ENCODE assay signal across 8 mouse cellular contexts in the genomic region with DNA sequence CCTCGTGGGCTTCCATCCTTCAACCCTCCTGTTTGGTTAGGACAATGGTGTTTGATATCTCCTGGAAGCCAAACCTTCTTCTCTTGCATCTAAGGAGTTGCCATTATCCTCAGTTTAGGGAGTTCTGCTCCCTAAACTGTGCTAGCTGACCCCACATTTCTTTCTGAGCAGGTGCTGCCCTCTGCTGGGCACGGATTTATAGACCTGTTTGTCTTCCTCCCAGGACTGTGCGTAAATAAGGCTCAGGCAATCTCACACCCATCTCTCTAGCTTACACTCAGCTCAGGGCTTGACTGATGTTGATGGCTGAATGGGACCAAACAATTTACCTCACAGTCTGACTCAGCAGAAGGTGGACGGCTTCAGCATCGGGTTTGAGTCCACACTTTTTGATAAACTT. TPM values are rescaled to one million over a fixed set of nuclear protein-coding genes. Genes with fewer than 3 reads are reported as not detected.
DNase-seq lines count a peak whose midpoint lies in the region; ATAC-seq and TF ChIP-seq lines count a peak whose summit lies in the region.

No protein-coding gene starts in this region.

- H3K4me2 ChIP-seq in forebrain, embryonic 13.5 days, result no peak overlapping the region
- no peak overlapping the region for H3K4me2 ChIP-seq in forebrain, embryonic 15.5 days (replicated peaks)

- no peaks in the 10 kb centered on the region for H3K36me3 ChIP-seq in forebrain, embryonic 13.5 days (ENCODE audit: poor library complexity, severe bottlenecking)
- H3K36me3 ChIP-seq in forebrain, embryonic 15.5 days, result no peaks in the 10 kb centered on the region

- WGBS in forebrain, embryonic 13.5 days, result 41% methylated on average over 5 of the region's 5 CpGs
- 42% methylated on average over 5 of the region's 5 CpGs for WGBS in forebrain, embryonic 15.5 days
- WGBS in bone marrow, adult 2 months, result 42% methylated on average over 5 of the region's 5 CpGs

- TF ChIP-seq CTCF in bone marrow, adult 2 months (IDR thresholded peaks at IDR 0.05; ENCODE audit: control insufficient read depth, insufficient read depth, low read length), result peak; percentile 72

- DNase-seq in CD4-positive helper T cell, adult 2 months (ENCODE audit: low read depth, low spot score), result peak; percentile 50
- peak; percentile 11 for DNase-seq in fibroblast of lung, adult 2 months (ENCODE audit: low read depth)
- peak; percentile 86 to 87 for DNase-seq in kidney, postnatal 4 days
- DNase-seq in lung, postnatal 14 days, result peak; percentile 73
- peak; percentile 17 to 25 for DNase-seq in spleen, postnatal 36 days (ENCODE audit: low spot score in 2 of 2)

- TF ChIP-seq POLR2A in bone marrow, adult 2 months (IDR thresholded peaks at IDR 0.05; ENCODE audit: borderline replicate concordance, control insufficient read depth, low read depth, low read length), result no peak

- no peaks in the 10 kb centered on the region; the same call in 1 of the 2 replicates for H3K9me3 ChIP-seq in forebrain, embryonic 13.5 days (replicated peaks)
- H3K9me3 ChIP-seq in forebrain, embryonic 15.5 days, result no peaks in the 10 kb centered on the region

- H3K27ac ChIP-seq in forebrain, embryonic 13.5 days, result no peak overlapping the region
- no peak overlapping the region for H3K27ac ChIP-seq in forebrain, embryonic 15.5 days (replicated peaks)
- no peak overlapping the region for H3K27ac ChIP-seq in bone marrow, adult 2 months (ENCODE audit: control insufficient read depth, insufficient read depth, low read depth, low read length, poor library complexity)

- no peaks in the 10 kb centered on the region for H3K4me1 ChIP-seq in forebrain, embryonic 13.5 days
- H3K4me1 ChIP-seq in forebrain, embryonic 15.5 days, result no peaks in the 10 kb centered on the region
- H3K4me1 ChIP-seq in bone marrow, adult 2 months (ENCODE audit: control insufficient read depth, insufficient read depth, low read length), result no peaks in the 10 kb centered on the region

- peak; percentile 33; the same call in 1 of the 2 replicates for ATAC-seq in forebrain, embryonic 13.5 days
- ATAC-seq in forebrain, embryonic 15.5 days (replicated peaks), result no peak

- H3K4me3 ChIP-seq in forebrain, embryonic 13.5 days, result no peak overlapping the region
- H3K4me3 ChIP-seq in forebrain, embryonic 15.5 days, result no peak overlapping the region
- H3K4me3 ChIP-seq in bone marrow, adult 2 months (replicated peaks; ENCODE audit: control insufficient read depth, low read depth, low read length), result no peak overlapping the region

- H3K9ac ChIP-seq in forebrain, embryonic 13.5 days, result no peak overlapping the region
- H3K9ac ChIP-seq in forebrain, embryonic 15.5 days (replicated peaks), result no peak overlapping the region

- H3K27me3 ChIP-seq in forebrain, embryonic 13.5 days, result no peaks in the 10 kb centered on the region
- H3K27me3 ChIP-seq in forebrain, embryonic 15.5 days, result no peaks in the 10 kb centered on the region

RNA-seq across cellular contexts. Expression of a gene that starts 21.8 kb away (rescaled TPM):
- polyA plus RNA-seq in forebrain, embryonic 13.5 days (2015; fragmentation: Nextera tagmentation; extraction: Ambion mirVana), result 0.49 and 0.89 TPM in 2 replicates
- polyA plus RNA-seq in forebrain, embryonic 15.5 days (2015; fragmentation: Nextera tagmentation; extraction: Ambion mirVana), result 0.17 TPM in 1 of 2 replicates, not detected in the other
- polyA plus RNA-seq in bone marrow, adult 2 months (2011; ENCODE audit: insufficient read depth, insufficient read length, low replicate concordance, missing spikeins), result 7.3 TPM in 1 of 2 replicates, not detected in the other

RNA-seq across cellular contexts. Expression of a gene that starts 43.8 kb away (rescaled TPM):
- 1,184 and 1,248 TPM in 2 replicates for polyA plus RNA-seq in forebrain, embryonic 13.5 days (2015; fragmentation: Nextera tagmentation; extraction: Ambion mirVana)
- polyA plus RNA-seq in forebrain, embryonic 15.5 days (2015; fragmentation: Nextera tagmentation; extraction: Ambion mirVana), result 997 and 1,035 TPM in 2 replicates
- 1,523 and 1,859 TPM in 2 replicates for polyA plus RNA-seq in bone marrow, adult 2 months (2011; ENCODE audit: insufficient read depth, insufficient read length, low replicate concordance, missing spikeins)

Comparison
In these comparisons a context has a peak if more than half of its experiments do, and no peak if none do; other contexts are left out.
1. DNase-seq: peak in every context shown above with its lines; median percentile 86 in kidney, postnatal 4 days; 73 in lung, postnatal 14 days; 50 in CD4-positive helper T cell, adult 2 months; 21 in spleen, postnatal 36 days; 11 in fibroblast of lung, adult 2 months.